Mouse (Mus musculus): ENCODE results near the gene Olfr299. TPM values are rescaled to one million over a fixed set of nuclear protein-coding genes. Genes with fewer than 3 reads are reported as not detected.

Olfr299 gene
- polyA plus RNA-seq (2012; rRNA removed): not detected in 2 replicates

GRCm38 (mm10) chr7:86459621-86460020 is at the start of gene Olfr299:
Olfr299 (plus strand) TSS chr7:86459921.

DNA sequence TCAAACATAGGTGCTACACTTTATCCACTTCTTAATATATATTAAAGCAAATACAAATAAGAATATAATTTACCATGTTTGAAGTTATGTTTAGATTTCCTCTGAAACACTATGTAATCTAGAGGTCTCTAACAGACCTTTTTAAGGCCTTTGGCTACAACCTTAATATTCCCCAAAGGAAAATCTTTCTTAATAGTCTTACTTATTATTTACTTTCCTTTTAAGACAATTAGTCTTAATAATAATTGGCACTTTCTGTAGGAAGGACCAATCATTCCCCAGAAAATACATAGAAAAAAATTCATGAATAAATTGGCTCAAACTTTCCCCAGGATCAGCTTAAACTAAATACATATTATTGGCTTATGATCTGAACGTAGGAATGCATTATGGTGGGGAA is 32.7 kb downstream of the Olfr299 start, which contains the start of gene Olfr298:
TSS of gene Olfr298 (minus strand) at position 101 of the 400 bp plus-strand sequence.

Other genes with a start within 250 kb of the Olfr299 start
- not detected in 2 replicates for gene Vmn2r76, start 213.6 kb upstream of the Olfr299 start, polyA plus RNA-seq (2012; rRNA removed)
- gene Olfr310, start 182.7 kb upstream of the Olfr299 start, polyA plus RNA-seq (2012; rRNA removed): not detected in 2 replicates
- not detected in 2 replicates for gene Olfr309, start 146.2 kb upstream of the Olfr299 start, polyA plus RNA-seq (2012; rRNA removed)
- gene Olfr308, start 134.3 kb upstream of the Olfr299 start, polyA plus RNA-seq (2012; rRNA removed): not detected in 2 replicates
- not detected in 2 replicates for gene Olfr307, start 122.3 kb upstream of the Olfr299 start, polyA plus RNA-seq (2012; rRNA removed)
- gene Olfr305, start 93.0 kb upstream of the Olfr299 start, polyA plus RNA-seq (2012; rRNA removed): not detected in 2 replicates
- gene Olfr304, start 73.3 kb upstream of the Olfr299 start, polyA plus RNA-seq (2012; rRNA removed): not detected in 2 replicates
- not detected in 2 replicates for gene Olfr303, start 62.1 kb upstream of the Olfr299 start, polyA plus RNA-seq (2012; rRNA removed)
- not detected in 2 replicates for gene Olfr301, start 56.1 kb upstream of the Olfr299 start, polyA plus RNA-seq (2012; rRNA removed)
- gene Olfr298, start 32.6 kb downstream of the Olfr299 start, polyA plus RNA-seq (2012; rRNA removed): not detected in 2 replicates
- not detected in 2 replicates for gene Olfr297, start 60.0 kb downstream of the Olfr299 start, polyA plus RNA-seq (2012; rRNA removed)
- gene Olfr295, start 123.9 kb downstream of the Olfr299 start, polyA plus RNA-seq (2012; rRNA removed): not detected in 2 replicates
- gene Olfr294, start 156.7 kb downstream of the Olfr299 start, polyA plus RNA-seq (2012; rRNA removed): not detected in 2 replicates
- not detected in 2 replicates for gene Olfr293, start 189.1 kb downstream of the Olfr299 start, polyA plus RNA-seq (2012; rRNA removed)
- gene Olfr292, start 228.4 kb downstream of the Olfr299 start, polyA plus RNA-seq (2012; rRNA removed): not detected in 2 replicates